Mouse (Mus musculus) hindlimb bud, embryonic 11.5 days (tissue): ENCODE data around the gene Trim24.
A peak's percentile ranks its signal among the peaks of the same experiment; 100 is the strongest.

Experiments
- DNase-seq: peaks from one replicate; pipeline ENCODE4 v3.0.0-alpha.2; 2012; ENCODE audit warnings: low read depth, low spot score; ENCODE audit errors: extremely low spot score

Gene Trim24

GRCm38 (mm10) chr6:37863961-37864730, 6.5 kb upstream of the Trim24 start:
- DNase-seq, result no peak

GRCm38 (mm10) chr6:37871137-37871851, 683 bp downstream of the Trim24 start:
- DNase-seq, result no peak

- DNase-seq, result no peak
Measured at GRCm38 (mm10) chr6:37872861-37873260, 2.2 kb downstream of the Trim24 start.

- no peak for DNase-seq
Measured at GRCm38 (mm10) chr6:37873731-37874130, 3.1 kb downstream of the Trim24 start.

- DNase-seq, result no peak
Measured at GRCm38 (mm10) chr6:37878206-37878605, 7.6 kb downstream of the Trim24 start.

GRCm38 (mm10) chr6:37880586-37880985, 10.0 kb downstream of the Trim24 start:
- no peak for DNase-seq

- DNase-seq, result no peak
Measured at GRCm38 (mm10) chr6:37893586-37893985, 23.0 kb downstream of the Trim24 start.

DNA sequence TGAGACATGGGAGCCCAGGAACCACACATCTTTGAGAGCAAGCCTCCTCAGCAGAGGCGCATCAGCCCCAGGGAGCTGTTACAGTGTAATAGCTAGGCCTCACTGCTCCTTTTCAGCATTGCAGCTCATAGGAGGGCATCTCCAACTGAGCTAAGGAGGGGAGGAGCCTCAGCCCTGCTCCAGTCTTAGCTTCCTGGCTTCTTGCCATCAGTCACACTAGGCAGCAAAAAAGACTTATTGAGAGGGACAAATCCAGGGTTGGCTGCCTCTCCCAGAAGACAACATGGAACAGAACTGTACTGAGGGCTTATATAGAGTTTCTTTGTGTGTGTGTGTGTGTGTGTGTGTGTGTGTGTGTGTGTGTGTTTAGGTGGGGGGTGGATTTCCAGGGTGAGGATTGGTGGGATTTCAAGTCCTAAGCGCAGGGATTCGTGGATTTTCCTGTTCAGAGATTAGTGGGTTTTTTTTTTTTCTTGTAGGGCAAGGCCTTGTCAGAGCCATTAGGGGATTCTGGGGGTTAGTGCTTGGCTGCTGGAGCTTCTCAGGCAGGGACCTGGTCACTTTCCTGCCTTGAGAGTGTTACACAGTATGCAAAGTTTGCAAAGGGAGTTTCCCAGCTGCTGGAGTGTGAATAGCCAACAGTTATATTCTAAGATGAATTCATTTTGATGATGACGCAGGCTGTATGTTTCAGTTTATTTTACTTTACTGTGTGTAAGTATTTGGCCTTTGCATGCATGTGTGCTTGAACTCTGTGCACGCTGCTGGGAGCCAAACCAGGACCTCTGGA, 25.2 kb downstream of the Trim24 start:
- no peak for DNase-seq

GRCm38 (mm10) chr6:37900221-37900620, 29.6 kb downstream of the Trim24 start:
- DNase-seq, result no peak

- no peak for DNase-seq
Measured at GRCm38 (mm10) chr6:37901791-37902190, 31.2 kb downstream of the Trim24 start.

DNA sequence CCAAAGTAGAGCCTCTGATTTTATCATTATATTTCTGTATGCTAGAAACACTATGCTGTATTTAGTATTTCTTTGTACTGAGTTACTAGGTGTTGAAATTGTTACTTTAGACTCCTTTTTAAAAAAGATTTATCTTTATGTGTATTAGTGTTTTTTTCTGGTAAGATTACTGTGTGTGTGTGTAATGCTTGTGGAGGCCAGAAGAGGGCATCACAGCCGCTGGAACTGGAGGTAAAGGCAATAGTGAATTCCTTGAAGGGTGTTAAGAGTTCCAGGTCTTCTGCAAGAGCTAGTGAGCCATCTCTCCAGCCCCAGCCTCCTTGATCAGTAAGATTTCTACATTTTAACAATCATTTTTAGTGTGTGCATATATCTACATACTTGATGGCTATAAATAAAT, 33.2 kb downstream of the Trim24 start:
- no peak for DNase-seq

DNA sequence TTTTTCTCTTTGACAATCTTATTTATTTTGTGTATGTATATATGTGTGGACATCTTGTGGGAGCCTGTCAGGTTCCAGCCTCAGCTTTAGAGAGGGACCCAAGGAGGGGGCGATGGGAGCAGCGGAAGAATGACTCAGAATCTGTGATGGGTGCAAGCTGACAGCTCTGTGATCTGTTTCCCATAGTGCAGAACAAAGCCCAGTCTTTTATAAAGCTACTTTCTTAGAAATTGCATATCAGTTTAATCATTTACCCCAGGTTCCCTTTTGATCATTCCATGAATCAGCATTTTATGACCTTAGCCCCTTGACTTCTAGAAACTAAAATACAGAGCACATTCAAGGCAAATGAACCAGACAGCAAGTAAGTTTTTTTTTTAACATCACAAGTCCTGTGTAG, 42.9 kb downstream of the Trim24 start:
- DNase-seq, result no peak

- DNase-seq, result no peak
Measured at GRCm38 (mm10) chr6:37925104-37925503, 54.5 kb downstream of the Trim24 start.

DNA sequence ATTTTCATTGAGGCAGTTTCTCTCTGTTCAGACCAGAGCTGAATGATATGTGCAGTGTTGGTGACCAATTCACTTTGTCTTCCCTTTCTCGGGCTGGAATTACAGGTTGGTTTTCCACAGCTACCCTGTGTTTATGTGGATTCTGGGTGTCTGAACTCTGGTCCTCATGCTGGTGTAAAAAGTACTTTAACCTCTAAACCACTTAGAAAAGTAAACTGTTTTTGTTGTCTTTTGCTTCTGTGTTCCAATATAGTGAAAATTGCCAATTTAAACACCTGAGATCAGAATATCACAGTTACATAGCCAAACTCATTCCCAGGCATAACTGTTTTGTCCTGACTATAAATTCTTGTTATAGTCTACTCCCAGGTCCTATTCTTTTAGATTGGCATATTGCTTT, 56.1 kb downstream of the Trim24 start:
- no peak for DNase-seq

- no peak for DNase-seq
Measured at GRCm38 (mm10) chr6:37936498-37936897, 65.9 kb downstream of the Trim24 start.

- no peak for DNase-seq
Measured at GRCm38 (mm10) chr6:37951306-37951705, 80.7 kb downstream of the Trim24 start.

- no peak for DNase-seq
Measured at GRCm38 (mm10) chr6:37967386-37967785, 96.8 kb downstream of the Trim24 start.

DNA sequence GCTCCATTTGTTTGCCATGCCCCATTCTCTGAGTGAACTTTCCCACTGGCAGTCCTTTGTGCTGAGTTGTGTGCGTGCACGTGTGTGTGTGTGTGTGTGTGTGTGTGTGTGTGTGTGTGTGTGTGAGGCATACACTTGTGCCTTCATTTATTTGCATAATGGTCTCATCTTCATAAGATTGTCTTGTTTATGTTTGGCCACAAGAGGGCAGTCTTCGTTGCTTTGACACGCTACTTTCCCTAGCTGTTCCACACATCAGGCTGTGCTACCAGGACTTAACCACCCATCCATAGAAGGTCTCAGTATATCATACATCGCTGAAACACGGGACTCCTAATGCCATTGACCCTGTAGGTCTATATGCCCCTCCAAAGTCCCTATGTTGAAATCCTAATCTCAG, 136.8 kb downstream of the Trim24 start:
- peak; percentile 60 for DNase-seq

GRCm38 (mm10) chr6:38012829-38013228, 142.2 kb downstream of the Trim24 start:
- no peak for DNase-seq
